Mouse (Mus musculus) spleen, adult 2 months (tissue): ENCODE results near the gene Angel2.

Experiments
- CTCF ChIP-seq: fragments of 200-500 bp; IDR thresholded peaks from 2 replicates; pipeline ENCODE4 v1.5.1; 2011; ENCODE audit warnings: mild to moderate bottlenecking, inconsistent platforms; ENCODE audit not compliant: insufficient read depth, insufficient read length, insufficient replicate concordance; ENCODE audit errors: extremely low read depth
- POLR2A ChIP-seq: fragments of 200-500 bp; IDR thresholded peaks from 2 replicates; pipeline ENCODE4 v1.6.1; 2011; ENCODE audit warnings: low read depth, low read length, inconsistent platforms

- TF ChIP-seq POLR2A (no peak), CTCF (no peak)
Measured at GRCm38 (mm10) chr1:190980470-190980869, 55.6 kb downstream of the Angel2 start.
